In the genomic region with DNA sequence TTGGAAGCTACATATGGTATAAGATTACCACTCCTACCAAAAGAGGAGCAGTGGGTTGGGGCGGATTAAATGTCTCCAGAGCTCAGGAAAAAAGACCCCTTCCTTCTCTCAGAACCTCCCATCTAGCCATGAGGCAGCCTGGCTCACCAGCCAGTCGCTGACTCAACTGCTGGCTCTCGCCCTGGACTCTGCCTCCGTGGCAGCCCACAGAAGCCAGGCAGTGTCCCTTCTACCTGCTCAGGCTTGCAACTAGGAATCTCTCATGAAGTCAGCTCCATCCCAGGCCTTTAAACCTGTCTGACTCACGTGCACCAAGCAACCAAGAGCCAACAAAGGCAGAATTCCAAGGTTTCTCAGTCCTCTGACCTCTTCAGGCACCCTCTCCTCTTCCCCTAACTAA, we compare ENCODE assay signal across 12 mouse cellular contexts.
DNase-seq lines count a peak whose midpoint lies in the region; ATAC-seq lines count a peak whose summit lies in the region.
"Had no signal": no experiment of that assay in that cellular context is flagged by ENCODE, and none has a peak within 500 bp of the region (broad histone marks: within the 10 kb centered on the region; RNA-seq: fewer than 3 reads in every experiment).

No protein-coding gene starts in this region.

- no peaks in the 10 kb centered on the region for H3K27me3 ChIP-seq in heart, embryonic 12.5 days (replicated peaks)
- H3K27me3 ChIP-seq in stomach, embryonic 15.5 days (replicated peaks): no peaks in the 10 kb centered on the region
- H3K27me3 ChIP-seq: hindbrain, embryonic 15.5 days; limb, embryonic 13.5 days had no signal

- no peak overlapping the region for H3K4me3 ChIP-seq in heart, embryonic 12.5 days
- no peak overlapping the region for H3K4me3 ChIP-seq in stomach, embryonic 15.5 days (replicated peaks)
- H3K4me3 ChIP-seq: hindbrain, embryonic 15.5 days; limb, embryonic 13.5 days had no signal

- ATAC-seq in heart, embryonic 12.5 days (ENCODE audit: insufficient number of reproducible peaks, low FRiP score): no peak
- no peak for ATAC-seq in stomach, embryonic 15.5 days (ENCODE audit: insufficient read depth, low FRiP score, low read depth)

- 56% methylated on average over 5 of the region's 5 CpGs for WGBS in heart, embryonic 12.5 days
- 52% methylated on average over 5 of the region's 5 CpGs for WGBS in stomach, embryonic 15.5 days

- DNase-seq in heart, postnatal 14 days: no peak
- peak; percentile 32 to 40 for DNase-seq in right cerebral cortex, adult 2 months (ENCODE audit: low spot score in 2 of 2)
- DNase-seq in right cerebral cortex, postnatal 10 days (ENCODE audit: low spot score in 2 of 2): no peak
- peak; percentile 67 to 70 for DNase-seq in cerebellum, postnatal 10 days
- DNase-seq in kidney, postnatal 25 days: no peak
- DNase-seq in embryo, embryonic 10 days (ENCODE audit: low spot score): no peak
- DNase-seq: kidney, postnatal 4 days; lung, postnatal 14 days had no signal

- no peak overlapping the region for H3K9ac ChIP-seq in heart, embryonic 12.5 days
- no peak overlapping the region for H3K9ac ChIP-seq in stomach, embryonic 15.5 days
- H3K9ac ChIP-seq: hindbrain, embryonic 15.5 days; limb, embryonic 13.5 days had no signal

- peaks cover 57% of the 10 kb centered on the region for H3K4me1 ChIP-seq in heart, embryonic 12.5 days (replicated peaks)
- H3K4me1 ChIP-seq in stomach, embryonic 15.5 days: peaks cover 15% of the 10 kb centered on the region; the same call in 1 of the 2 replicates

- H3K4me2 ChIP-seq in heart, embryonic 12.5 days: no peak overlapping the region
- no peak overlapping the region for H3K4me2 ChIP-seq in stomach, embryonic 15.5 days
- H3K4me2 ChIP-seq: hindbrain, embryonic 15.5 days; limb, embryonic 13.5 days had no signal

- H3K9me3 ChIP-seq in heart, embryonic 12.5 days (replicated peaks): no peaks in the 10 kb centered on the region
- H3K9me3 ChIP-seq in stomach, embryonic 15.5 days: no peaks in the 10 kb centered on the region
- H3K9me3 ChIP-seq: hindbrain, embryonic 15.5 days; limb, embryonic 13.5 days had no signal

- peak overlapping the region; percentile 79; the same call in 1 of the 2 replicates for H3K27ac ChIP-seq in heart, embryonic 12.5 days (ENCODE audit: poor library complexity, severe bottlenecking)
- H3K27ac ChIP-seq in stomach, embryonic 15.5 days: peak overlapping the region; percentile 71
- H3K27ac ChIP-seq: limb, embryonic 13.5 days had no signal

- intact Hi-C loops in heart, postnatal 14 days (cut with DNase I): no loop called here

- H3K36me3 ChIP-seq in heart, embryonic 12.5 days: no peaks in the 10 kb centered on the region
- no peaks in the 10 kb centered on the region for H3K36me3 ChIP-seq in stomach, embryonic 15.5 days
- H3K36me3 ChIP-seq: hindbrain, embryonic 15.5 days; limb, embryonic 13.5 days had no signal

Comparison
In these comparisons a context has a peak if more than half of its experiments do, and no peak if none do; other contexts are left out.
1. DNase-seq: peak in right cerebral cortex, adult 2 months (2 of 2) and cerebellum, postnatal 10 days (2 of 2); none in heart, postnatal 14 days (0 of 2), right cerebral cortex, postnatal 10 days (0 of 2), kidney, postnatal 25 days (0 of 2) and embryo, embryonic 10 days (single experiment).